Mouse (Mus musculus) layer of hippocampus, adult 18-20 months (tissue): ENCODE data around the gene Arhgap40. TPM values are rescaled to one million over a fixed set of nuclear protein-coding genes. Genes with fewer than 3 reads are reported as not detected.

ENCODE experiments used
- DNase-seq, 2 experiments: peaks; one replicate each; pipeline ENCODE4 v3.0.0; 2022; ENCODE audit warnings: low spot score in 2 of 2
- total RNA-seq, 2 experiments: library from RNA; stranded (reverse); gene quantifications; 2 replicates each; pipeline ENCODE4 v1.2.3; 2021

Gene Arhgap40
- total RNA-seq, 2 experiments from 2014 or later: not detected

DNA sequence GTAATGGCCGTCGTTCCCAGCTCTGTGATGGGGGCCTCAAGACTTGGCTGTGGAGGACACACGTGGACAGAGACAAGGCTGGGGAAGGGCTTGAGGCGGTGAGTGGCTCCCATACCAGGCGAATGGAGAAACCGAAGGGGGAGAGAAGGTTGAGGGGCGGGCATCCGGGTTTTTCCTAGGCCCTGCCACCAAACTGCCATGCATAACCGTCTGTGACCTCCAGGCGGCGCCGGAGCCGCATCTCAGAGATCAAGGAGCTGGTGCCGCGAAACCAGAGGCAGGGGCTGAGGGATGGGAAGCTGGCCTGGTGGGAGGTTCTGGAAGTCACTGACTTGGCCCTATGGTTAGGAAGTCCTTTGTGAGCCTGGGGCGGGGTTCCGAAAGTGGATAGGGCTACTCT, 34.2 kb downstream of the Arhgap40 start:
- peak in 1 of 2 experiments; percentile 81 for DNase-seq

DNA sequence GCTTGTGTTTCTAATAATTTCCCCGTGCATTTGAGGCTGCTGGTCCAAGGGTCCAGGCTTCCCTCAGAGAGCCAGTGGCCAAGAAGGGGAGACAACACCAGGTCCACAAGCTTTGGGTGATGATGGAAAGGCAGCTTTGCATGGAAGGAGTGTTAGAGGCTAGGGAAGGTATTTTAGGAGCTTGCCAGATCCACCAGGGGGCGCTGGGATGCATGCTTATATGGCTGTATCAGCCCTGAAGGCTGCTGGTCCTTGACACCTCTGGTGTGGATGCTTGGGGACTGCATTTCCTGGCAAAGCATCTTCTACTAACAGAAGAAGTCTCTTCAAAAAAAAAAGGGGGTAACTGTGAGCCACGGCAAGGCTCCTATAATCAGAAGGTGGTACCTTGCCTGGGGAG, 37.5 kb downstream of the Arhgap40 start:
- DNase-seq: peak; percentile 66 to 85

DNA sequence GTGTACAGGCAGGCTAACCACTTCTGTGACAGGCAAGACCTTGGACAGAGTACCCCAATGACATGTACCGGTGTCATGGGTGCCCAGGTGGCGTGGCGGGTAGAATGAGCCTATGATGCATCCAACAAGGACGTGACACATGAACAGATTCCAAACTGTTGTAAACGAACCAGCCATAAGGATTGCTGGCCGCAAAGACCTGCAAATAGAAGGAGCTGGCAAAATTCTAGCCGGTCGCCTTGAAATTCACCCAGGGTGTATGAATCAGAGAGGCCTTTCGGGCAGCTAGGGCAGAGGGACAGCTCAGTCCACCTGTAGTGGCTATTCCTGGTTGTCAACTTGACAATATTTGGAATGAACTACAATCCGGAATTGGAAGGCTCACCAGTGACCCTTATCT, 41.8 kb downstream of the Arhgap40 start:
- DNase-seq: no peak

DNA sequence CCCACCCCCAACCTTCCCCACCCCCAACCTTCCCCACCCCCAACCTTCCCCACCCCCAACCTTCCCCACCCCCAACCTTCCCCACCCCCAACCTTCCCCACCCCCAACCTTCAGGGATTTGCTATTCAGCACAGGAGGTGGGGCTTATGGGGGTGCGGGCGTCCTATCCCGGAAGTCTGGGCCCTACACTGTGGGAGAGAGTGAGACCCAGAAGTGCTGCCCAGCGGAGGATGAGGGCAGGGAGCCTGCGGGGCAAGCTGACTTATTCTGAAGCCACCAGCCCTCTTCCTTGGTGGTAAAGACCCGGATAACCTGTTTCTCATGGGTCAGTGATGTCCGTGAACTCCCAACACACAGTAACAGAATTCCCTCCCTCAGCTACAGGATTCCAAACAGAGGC, 42.7 kb downstream of the Arhgap40 start:
- DNase-seq: no peak

DNA sequence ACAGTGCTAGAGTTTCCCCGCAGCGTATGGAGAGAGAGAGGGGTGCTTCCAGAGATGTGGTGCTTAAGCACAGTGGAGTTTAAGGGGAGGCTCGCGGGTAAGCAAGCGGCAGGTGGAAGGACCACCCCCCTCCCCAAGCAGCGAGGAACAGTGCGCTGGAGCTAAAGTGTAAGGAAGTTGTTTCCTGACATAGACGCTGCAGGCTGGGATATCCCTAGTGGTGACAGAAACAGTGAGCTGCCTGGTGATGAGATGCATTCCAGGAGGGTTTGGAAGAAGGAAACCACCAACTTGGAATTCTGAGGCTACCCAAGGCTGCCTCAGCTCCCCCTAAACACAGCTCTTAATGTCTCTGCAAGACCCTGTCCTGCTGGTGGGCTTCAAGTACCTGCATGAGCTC, 43.2 kb downstream of the Arhgap40 start:
- no peak for DNase-seq

DNA sequence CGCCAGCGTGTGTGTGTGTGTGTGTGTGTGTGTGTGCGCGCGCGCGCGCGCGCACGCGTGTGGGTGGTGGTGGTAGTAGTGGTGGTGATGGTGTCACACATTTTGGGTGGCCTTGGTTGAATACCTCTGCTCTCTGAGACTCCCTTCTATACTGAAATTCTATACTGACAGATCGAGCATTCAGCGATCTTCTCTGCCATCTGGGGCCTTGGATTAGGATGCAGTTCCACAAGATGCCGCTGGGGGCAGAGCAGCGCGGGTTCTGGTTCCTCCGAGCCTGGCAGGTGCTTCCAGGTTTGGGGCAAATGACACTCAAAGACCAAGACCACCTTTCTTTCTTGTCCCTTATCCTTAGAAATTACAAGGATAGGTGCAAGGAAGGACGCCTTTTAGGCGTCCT, 43.6 kb downstream of the Arhgap40 start:
- DNase-seq: peak; percentile 60 to 85

DNA sequence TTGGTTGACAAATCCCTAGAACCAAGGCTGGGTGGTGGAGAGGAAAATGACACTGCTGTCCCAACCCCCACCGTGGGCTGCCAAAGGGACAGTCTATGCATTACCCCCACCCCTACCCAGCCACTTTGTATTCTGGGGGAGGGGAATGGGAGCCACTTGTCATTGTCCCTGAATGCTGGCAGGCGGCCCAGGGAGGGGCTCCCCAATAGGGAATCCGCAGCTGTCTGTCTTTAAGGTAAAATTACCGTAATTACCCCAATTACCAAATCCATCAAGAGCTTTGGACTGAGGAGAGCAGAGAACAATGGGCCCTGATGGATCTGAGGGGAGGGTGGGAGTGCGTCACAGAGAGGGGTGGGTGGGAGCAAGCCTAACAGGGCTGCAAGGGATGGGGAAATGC, 44.2 kb downstream of the Arhgap40 start:
- DNase-seq: no peak

DNA sequence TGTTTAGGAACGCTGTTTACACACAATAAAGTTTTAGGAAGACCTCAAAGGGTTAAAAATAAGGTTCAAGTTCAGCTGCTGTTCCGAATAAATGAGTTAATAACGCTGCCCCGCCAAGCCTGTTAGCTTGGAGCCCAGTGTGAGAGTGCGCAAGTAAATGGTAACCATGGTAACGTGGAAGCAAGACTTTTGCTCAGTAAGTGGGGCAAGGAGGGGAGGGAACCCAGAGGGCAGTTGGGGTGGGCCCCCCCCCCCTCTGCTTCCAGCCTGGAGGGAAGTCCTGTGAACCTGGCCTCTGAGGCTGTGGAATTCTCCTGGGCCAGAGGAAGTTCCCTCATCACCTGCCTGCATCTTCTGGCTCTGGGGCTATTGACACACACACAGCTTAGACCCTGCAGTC, 47.3 kb downstream of the Arhgap40 start:
- DNase-seq: peak in 1 of 2 experiments; percentile 13

DNA sequence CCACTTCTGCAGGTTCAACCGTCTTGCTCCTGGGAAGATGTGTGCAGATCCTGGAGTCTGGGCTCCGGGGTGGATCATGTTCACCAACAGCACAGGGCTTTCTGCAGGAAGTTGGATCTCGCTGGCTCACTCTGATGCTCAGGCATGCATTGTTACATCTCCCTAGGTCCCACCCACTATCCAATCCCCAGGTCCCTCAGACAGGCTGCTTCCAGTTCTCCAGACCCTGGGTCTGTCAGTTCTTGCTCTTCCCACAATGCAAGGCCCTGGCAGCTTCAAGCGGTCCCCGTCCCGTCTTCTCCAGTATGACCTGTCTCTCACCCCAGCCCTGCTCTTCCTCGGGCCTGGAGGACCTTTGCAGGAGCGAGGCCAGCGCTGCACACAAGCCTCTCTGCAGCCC, 48.2 kb downstream of the Arhgap40 start:
- DNase-seq: no peak

DNA sequence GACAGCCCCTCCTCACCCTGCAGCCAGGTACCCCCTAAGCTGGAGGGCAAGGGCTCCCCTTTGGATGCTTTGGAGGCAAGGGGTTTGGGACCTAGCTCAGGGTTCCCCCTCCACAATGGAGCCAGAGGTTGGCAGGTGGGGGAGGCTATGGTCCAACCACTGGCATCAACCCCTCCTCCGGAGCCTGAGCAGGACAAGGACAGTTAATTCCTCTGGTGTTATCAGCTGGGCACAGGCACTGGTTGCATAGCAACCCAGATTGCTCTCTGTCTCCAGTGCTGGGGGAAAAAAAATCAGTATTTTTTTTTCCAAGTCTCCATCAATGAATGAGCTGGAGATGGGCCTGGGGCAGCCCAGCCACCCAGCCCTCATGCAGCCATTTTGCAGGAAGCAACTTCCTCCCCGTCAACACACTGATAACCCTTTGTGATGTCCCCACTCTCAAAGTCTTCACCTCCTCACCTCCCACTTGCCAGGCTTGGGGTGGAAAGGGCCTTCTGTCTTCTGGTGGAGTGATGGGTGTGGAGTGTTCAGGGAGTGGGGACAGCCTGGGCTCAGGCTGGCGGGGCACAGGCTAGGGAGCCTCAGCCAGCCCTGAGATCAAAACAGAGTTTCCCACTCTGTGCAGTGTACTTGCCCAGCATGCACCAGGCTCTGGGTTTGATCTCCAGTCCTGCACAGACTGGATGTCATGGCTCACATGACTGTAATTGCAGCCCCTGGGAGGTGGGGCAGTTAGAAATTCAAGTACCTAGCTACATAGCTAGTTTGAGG, 49.0 kb downstream of the Arhgap40 start:
- DNase-seq: peak in 1 of 2 experiments; percentile 11

DNA sequence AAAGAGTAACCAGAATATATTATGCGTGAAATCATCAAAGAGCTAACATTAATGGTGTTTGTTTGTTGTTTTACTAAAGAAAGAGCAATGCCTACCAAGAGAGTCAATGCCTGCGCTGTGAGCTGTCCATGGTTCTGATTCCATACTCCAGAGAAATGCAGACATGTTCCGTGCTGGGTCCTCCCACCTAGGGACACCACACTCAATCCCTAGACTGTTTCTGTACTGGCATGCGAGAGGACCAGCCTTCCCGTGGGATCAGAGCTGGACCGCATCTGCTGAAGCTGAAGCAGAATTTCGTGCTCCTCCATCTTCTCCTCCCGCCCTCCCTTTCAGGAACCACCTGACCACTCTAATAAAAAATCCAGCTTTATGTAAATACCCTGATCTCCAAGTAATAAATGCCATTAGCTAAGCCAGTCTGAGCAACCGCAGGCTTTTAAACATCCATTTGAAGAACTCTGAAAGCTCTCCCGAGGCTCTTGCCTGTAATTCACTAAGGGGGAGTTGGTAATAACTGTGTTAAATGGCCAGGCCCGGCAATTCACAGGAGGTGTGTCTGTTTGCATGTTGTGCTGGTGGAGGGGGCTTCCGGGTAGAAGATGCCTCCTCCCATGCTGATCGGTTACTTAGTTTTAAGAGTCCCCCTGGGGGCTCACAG, 58.0 kb downstream of the Arhgap40 start:
- DNase-seq: no peak

DNA sequence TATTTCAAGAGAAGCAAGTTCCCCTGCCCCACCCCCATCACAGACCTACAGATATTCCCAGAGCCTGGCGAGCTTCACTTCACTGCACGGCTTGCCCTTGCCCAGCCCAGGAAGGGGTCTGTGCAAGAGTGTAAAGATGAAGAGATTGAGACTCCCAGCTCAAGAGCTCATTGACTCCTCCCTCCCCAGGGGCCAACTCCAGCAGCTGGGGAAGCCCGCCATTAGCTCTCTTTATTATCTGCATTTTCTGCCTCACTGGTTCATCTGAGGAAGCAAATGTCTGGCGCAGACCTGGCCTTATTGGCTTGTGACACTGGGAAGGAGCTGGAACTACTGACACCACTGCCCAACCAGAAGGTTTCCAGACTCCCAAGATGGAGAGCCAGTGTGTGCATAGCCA, 67.4 kb downstream of the Arhgap40 start:
- no peak for DNase-seq

DNA sequence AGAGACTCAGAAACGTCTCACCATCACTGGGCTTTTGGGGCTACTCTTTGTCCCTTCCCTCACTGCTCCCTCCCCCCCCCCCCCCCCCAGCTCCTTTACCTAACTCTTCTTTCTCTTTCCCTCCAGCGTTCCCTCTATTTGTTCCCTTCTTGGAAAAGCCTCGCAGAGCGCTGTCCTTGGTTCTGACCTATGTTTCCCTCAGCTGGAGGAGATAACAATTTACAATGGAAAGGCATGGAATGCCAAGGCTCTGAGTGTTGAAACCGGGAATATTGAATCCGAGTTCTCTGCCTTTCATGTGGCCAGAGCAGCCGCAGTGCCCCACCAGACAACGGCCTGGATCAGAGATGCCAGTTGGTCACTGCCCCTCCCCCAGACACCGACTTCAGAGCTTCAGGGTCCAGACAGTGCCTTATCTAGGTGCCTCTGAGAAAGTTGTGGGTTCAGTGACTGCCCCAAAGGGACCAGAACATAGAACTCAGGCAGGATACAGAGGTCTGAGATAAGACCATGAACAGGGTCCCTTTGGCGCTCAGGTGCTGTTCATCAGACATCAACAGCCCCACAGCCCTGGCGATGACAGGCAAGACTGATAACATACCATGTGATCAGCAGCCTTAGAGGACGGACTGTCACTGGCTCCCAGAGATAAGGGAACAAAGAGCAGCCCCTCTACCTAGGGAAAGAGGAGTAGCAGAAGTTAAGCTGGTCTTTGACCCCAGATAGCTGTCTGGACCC, 72.2 kb downstream of the Arhgap40 start:
- DNase-seq: no peak

DNA sequence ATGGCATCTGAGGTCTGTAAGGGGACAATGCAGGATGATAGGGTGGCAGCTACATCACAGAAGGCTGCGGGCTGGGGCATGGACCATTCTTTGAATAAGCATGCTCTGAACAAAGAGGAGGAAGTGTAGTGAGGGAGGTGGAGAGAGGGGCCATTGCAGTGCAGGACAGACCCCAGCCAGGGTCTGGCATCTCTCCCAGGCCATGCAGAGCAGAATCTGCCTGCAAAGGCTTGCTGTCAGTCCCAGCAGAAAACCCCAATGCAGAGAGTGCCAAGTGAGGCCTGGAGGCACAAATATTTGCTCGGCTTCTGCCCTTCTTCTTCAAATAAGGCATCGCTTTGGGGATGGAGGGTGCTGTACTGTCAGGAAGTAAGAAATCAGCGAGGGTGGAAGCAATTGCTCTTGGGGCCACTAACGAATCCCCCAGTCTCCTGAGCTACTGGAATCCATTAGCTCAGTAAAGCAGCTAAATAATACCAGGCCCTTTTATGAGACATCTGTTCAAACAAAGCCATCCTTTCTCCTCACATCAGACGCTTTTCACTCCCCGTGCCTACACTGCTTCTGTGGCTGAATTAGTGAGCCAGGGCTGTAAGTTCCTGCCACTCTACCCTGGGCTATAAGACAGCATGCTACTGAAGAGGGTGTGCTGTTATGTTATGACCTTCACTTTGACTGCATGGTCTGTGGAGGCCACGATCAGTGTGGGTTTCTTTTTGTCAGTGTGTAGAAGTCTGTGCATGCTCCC, 76.1 kb downstream of the Arhgap40 start:
- DNase-seq: no peak

DNA sequence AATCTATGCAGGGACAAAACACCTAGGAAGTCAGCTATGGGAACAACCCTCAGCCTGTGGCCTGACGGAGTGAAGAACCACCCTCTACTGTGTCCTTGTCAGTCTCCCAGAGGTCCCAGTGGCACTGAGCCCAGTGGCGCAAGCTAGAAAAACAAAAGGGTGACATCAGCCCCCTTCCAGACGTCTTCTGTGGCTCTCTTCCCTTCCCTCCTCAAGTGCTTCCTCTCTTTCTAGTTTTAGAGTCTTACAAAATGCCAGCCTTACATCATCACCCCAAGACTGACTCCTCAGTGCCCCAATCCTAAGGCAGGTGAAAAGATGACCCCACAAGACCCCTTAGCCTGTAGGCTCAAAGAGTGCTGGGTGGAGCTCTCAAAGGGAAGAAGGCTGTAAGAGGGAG, 77.9 kb downstream of the Arhgap40 start:
- DNase-seq: no peak

DNA sequence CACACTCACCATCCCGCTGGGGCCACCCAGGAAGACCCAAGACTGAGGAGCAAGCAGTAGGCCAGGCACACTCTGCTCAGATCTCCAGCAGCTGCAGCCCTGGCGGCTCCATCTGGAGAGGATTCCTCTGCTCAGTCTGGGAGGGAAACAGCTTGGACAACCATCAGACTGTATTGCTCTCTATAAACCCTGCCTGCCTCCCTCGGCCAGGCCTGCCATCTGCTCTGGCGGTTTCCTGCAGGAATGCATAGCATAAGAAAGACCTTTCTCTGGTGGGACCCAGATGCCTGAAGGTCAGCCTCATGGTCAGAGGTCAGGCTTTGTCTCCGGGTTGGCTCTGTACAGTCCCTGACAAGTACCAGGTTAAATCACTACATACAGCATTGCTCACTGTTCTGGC, 78.7 kb downstream of the Arhgap40 start:
- peak in 1 of 2 experiments; percentile 12 for DNase-seq

DNA sequence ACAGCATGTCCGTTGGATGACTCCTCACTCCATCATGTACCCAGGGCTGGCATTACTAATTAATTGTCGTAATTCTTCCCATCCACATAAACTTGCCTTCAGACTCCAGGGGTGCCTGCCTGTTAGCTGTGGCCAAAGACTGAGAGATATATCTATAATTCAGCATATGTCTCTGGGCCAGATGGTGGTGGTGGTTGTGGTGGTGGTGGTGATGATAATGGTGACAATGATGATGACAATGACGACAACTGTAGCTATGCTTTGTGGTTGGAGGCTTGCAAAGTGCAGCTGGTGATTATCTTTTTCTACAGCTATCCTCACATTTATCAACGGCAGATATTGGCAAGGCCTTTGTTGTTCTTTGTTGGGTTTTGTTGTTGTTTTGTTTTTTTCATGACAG, 80.8 kb downstream of the Arhgap40 start:
- DNase-seq: no peak

DNA sequence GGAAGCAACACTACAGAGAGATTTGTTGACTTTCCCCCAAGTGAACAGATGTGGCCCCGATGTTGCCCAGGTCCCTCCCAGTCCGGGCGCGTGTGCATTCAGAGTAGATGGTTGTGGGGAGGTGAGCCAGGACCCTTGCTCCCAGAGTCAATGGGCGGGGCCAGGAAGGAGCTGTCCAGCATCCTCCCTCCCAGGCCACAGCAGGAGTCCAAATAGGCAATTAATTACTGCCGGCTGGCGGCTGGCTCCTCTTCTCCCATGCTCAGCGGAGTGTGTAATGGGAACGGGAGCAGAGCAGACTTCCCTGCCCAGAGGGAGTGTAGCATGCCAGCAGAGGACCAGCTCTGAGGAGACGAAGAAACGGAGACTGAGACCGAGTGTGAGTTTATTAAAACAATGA, 82.5 kb downstream of the Arhgap40 start:
- DNase-seq: peak in 1 of 2 experiments; percentile 27

DNA sequence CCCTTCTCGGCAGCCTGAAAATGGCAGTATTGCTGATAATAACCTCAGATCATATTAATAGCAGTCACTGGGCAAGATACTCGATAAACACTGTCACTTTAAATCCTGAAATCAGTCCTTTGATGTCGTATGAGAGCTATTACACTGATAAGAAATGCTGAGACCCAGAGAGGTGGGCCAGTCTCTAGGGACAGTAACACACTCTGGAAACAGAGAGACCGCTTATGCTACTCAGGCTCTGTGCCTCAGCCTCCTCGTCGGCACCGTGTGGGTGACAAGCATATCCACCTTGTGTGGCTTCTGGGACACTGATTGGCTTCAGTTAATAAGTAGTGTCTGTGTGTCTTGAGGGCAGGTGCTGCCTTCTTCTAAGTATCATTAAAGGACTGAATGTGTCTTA, 83.0 kb downstream of the Arhgap40 start:
- DNase-seq: no peak

DNA sequence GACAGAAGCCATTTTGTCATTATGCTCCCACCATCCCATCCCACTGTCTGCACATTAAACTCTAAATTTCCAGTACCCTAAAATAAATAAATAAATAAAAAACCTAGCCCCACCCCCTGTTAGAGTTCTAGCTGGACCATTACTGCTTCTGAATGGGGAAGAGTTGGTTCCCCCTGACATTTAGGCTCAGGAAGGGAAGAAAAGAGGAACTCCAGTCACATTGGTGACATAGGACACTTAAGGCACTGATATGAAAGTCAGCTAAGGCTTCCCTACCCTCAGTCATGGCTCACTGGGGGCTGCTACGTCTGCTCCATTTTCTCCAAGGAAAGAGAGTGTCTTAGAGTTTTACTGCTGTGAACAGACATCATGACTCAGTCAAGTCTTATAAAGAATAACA, 84.2 kb downstream of the Arhgap40 start:
- no peak for DNase-seq
